Mouse (Mus musculus) olfactory bulb, adult 2 months (tissue): ENCODE measurements around the gene Olfr641. TPM values are rescaled to one million over a fixed set of nuclear protein-coding genes. Genes with fewer than 3 reads are reported as not detected.

ENCODE experiments used
- H3K27ac ChIP-seq: fragments of 200-500 bp; 2 replicates; pipeline ENCODE4 v1.5.1; 2012; ENCODE audit warnings: low read depth, low read length; ENCODE audit not compliant: insufficient read depth
- H3K4me1 ChIP-seq: fragments of 200-500 bp; 2 replicates; pipeline ENCODE4 v1.6.1; 2012; ENCODE audit warnings: low read length; ENCODE audit not compliant: control insufficient read depth, insufficient read depth
- H3K4me3 ChIP-seq: fragments of 200-500 bp; 2 replicates; pipeline ENCODE4 v1.5.1; 2012; ENCODE audit warnings: mild to moderate bottlenecking, low read depth, low read length, moderate library complexity; ENCODE audit not compliant: insufficient read depth
- CTCF ChIP-seq: fragments of 200-500 bp; IDR thresholded peaks from 2 replicates; pipeline ENCODE4 v1.5.1; 2012; ENCODE audit warnings: low read depth, mild to moderate bottlenecking, low read length, moderate library complexity; ENCODE audit not compliant: insufficient read depth
- POLR2A ChIP-seq: fragments of 200-500 bp; IDR thresholded peaks from 2 replicates; pipeline ENCODE4 v1.6.1; 2012; ENCODE audit warnings: mild to moderate bottlenecking, low read depth, low read length, moderate library complexity; ENCODE audit not compliant: insufficient read depth
- WGBS: fragments of 180-500 bp; shearing (Covaris S2); methylation state at CpG from one replicate; pipeline ENCODE4 v1.1.7; 2018; 5-methylcytosine and 5-hydroxymethylcytosine counted together
- polyA plus RNA-seq: library from polyadenylated mRNA; stranded (reverse); fragments of >200 nt; gene quantifications from 2 replicates; pipeline ENCODE4 v1.2.4, GENCODE M21; 2012; ENCODE audit warnings: low replicate concordance; ENCODE audit not compliant: missing spikeins, insufficient read depth, insufficient read length

Olfr641 gene
- not detected in 2 replicates for polyA plus RNA-seq

- 66% methylated on average over 1 of the region's 1 CpGs for WGBS
- Histone ChIP-seq H3K4me1 (no peaks in the 10 kb centered on the region), H3K4me3 (no peak within 1 kb of the TSS), H3K27ac (no peak within 1 kb of the TSS)
- TF ChIP-seq CTCF (no peak), POLR2A (no peak)
These were observed at the start of gene Olfr641 for GRCm38 (mm10) chr7:104035145-104035544. Olfr641 (plus strand) TSS chr7:104035445.

GRCm38 (mm10) chr7:103998446-103998845 is 36.8 kb upstream of the Olfr641 start, which contains the start of gene Olfr638:
Olfr638 (plus strand) TSS chr7:103998746.
- TF ChIP-seq POLR2A (no peak), CTCF (no peak)
- H3K4me3 ChIP-seq, result no peak within 1 kb of the TSS
- H3K27ac ChIP-seq, result no peak within 1 kb of the TSS
- H3K4me1 ChIP-seq, result no peaks in the 10 kb centered on the region

DNA sequence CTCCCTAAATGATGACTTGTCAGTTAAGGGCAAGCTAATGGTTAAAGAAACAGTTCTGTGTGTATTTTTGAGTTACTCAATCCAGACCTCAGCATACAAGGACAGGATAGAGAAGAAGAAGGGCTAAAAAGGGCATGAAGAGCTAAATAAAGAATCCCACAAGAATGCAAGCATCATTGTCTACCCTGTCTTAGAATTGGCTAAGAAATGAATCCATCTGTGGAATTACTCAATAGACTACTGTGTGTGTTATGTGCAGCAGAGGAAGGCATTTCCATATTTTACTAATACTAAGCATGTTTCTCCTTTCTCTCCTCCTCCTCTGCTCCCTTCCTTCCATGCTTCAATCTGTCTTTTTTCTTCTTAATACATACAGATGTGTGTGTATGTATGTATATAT is 36.1 kb upstream of the Olfr641 start:
- no peak for TF ChIP-seq CTCF
- TF ChIP-seq POLR2A, result no peak

GRCm38 (mm10) chr7:104017203-104017602 is 18.0 kb upstream of the Olfr641 start, which contains the start of gene Olfr639:
Olfr639 (minus strand) TSS chr7:104017303.
- Histone ChIP-seq H3K4me3 (no peak within 1 kb of the TSS), H3K4me1 (no peaks in the 10 kb centered on the region), H3K27ac (no peak within 1 kb of the TSS)
- TF ChIP-seq CTCF (no peak), POLR2A (no peak)

More for the DNA sequence above, 36.1 kb upstream of the Olfr641 start:
- Histone ChIP-seq H3K27ac (no peak overlapping the region), H3K4me3 (no peak overlapping the region), H3K4me1 (no peaks in the 10 kb centered on the region)

DNA sequence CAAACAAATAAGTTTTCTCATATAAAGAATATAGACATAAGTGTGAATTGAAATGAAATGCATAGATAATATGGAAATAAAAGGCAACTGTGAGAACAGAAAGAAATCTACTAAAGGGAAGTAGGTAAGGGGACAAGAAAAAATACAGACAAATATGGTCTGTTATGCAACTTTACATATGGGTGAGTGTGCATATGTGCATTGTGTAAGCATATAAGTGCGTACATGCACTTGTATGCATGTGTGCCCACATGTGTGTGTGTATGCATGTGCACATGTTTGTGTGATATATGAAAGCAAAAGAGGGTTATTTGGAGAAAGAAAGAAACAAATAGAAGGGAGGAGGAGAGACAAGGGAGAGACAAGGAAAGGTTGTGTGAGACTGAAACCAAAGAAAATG is 16.3 kb upstream of the Olfr641 start:
- Histone ChIP-seq H3K4me1 (no peaks in the 10 kb centered on the region), H3K27ac (no peak overlapping the region), H3K4me3 (no peak overlapping the region)
- 88% methylated on average over 1 of the region's 1 CpGs for WGBS
- TF ChIP-seq POLR2A (no peak), CTCF (no peak)

- TF ChIP-seq POLR2A (no peak), CTCF (no peak)
- no peaks in the 10 kb centered on the region for H3K4me1 ChIP-seq
- 94% methylated on average over 6 of the region's 6 CpGs for WGBS
These were observed 13.6 kb upstream of the Olfr641 start for GRCm38 (mm10) chr7:104021651-104022050.

GRCm38 (mm10) chr7:104025473-104025872 is 9.8 kb upstream of the Olfr641 start, which contains the start of gene Olfr640:
Olfr640 (minus strand) TSS chr7:104025573.
- Histone ChIP-seq H3K4me1 (no peaks in the 10 kb centered on the region), H3K4me3 (no peak within 1 kb of the TSS), H3K27ac (no peak within 1 kb of the TSS)
- WGBS, result 83% methylated on average over 6 of the region's 6 CpGs
- TF ChIP-seq POLR2A (no peak), CTCF (no peak)

More at GRCm38 (mm10) chr7:104021651-104022050, 13.6 kb upstream of the Olfr641 start:
- Histone ChIP-seq H3K4me3 (no peak overlapping the region), H3K27ac (no peak overlapping the region)

- TF ChIP-seq CTCF, result no peak
- TF ChIP-seq POLR2A, result no peak
- Histone ChIP-seq H3K4me3 (no peak overlapping the region), H3K27ac (no peak overlapping the region), H3K4me1 (no peaks in the 10 kb centered on the region)
- WGBS, result 80% methylated on average over 3 of the region's 3 CpGs
These were observed 8.3 kb upstream of the Olfr641 start for GRCm38 (mm10) chr7:104026978-104027377.

- Histone ChIP-seq H3K4me3 (no peak overlapping the region), H3K27ac (no peak overlapping the region), H3K4me1 (no peaks in the 10 kb centered on the region)
- TF ChIP-seq POLR2A, result no peak
- 89% methylated on average over 4 of the region's 4 CpGs for WGBS
These were observed 15.5 kb downstream of the Olfr641 start for GRCm38 (mm10) chr7:104050745-104051144.

- no peak within 1 kb of the TSS for H3K4me3 ChIP-seq
- 76% methylated on average over 1 of the region's 1 CpGs for WGBS
- TF ChIP-seq POLR2A (no peak), CTCF (no peak)
- H3K27ac ChIP-seq, result no peak within 1 kb of the TSS
- H3K4me1 ChIP-seq, result no peaks in the 10 kb centered on the region
These were observed 17.3 kb downstream of the Olfr641 start, which contains the start of gene Olfr642 for GRCm38 (mm10) chr7:104052566-104052965. Olfr642 (minus strand) TSS chr7:104052666.
